Mouse (Mus musculus): ENCODE data around the gene Car5a. TPM values are rescaled to one million over a fixed set of nuclear protein-coding genes. Genes with fewer than 3 reads are reported as not detected.
A peak's percentile ranks its signal among the peaks of the same experiment; 100 is the strongest.

Gene Car5a
- not detected for total RNA-seq (2021)

DNA sequence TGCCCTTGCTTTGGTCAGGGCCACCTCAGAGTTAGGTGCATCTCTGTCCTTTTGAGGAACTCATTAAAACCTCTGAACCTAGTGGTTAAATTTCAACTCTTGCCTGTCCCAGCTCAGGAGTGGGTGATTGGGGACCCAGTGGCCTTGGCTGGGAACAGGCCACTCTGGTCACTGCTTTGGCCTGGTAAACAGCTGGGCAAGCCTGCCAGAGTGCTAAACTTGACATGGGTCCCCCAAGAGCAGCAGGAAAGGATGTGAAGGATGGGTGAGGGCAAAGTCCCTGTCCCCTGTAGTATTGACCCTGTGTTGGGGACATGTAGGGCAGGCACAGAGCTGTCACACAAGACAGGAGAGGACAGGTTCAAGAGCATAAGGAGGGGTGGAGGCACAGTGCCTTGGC, at the start of gene Car5a:
Car5a (minus strand) TSS at position 74 of the 400 bp plus-strand sequence.
- intact Hi-C loops (cut with DNase I), result no loop called here

DNA sequence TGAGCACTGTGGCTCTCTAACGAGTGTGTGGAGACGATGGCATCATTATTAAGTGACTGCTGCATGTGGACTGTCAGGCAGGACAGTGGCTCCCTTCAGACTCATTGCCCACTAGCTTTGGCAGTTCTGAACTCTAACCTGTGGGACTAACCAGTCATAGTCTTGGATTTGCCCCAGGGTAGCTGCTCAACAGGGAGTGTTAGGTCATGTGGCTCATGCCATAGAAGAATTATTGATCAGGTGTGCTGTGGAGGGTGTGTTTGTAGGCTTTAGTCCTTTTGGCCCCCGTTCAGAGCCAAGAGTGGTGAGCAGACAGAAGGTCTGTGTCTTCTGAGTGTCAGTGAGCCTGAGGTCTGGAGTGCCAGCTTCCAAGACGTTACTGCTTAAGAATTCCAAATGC, 48.2 kb upstream of the Car5a start:
- intact Hi-C loops (cut with DNase I), result no loop called here
- DNase-seq (ENCODE audit: low spot score in 2 of 2), result no peak

More for the DNA sequence above, at the start of gene Car5a:
- DNase-seq (ENCODE audit: low spot score in 2 of 2), result no peak

DNA sequence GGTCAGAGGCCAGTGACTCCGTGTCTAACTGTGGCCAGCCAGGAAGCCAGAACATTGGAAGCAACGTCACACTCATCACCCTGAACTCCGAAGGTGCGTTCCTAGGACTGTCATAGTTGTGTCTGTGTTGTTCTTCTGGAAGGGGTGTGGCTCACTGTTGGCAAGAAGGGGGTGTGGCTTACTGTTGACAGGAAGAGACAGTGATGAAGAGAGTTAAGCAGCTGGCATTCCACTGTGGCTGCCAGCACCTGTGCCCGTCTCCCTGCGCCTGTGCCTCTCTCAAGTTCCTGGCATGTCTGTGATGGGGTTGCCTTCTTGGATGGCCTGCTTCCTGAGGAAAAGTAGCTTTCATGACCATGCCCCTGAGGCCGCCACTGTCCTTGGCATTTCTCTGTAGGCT, 46.9 kb upstream of the Car5a start:
- intact Hi-C loops (cut with DNase I), result no loop called here
- no peak for DNase-seq (ENCODE audit: low spot score in 2 of 2)

DNA sequence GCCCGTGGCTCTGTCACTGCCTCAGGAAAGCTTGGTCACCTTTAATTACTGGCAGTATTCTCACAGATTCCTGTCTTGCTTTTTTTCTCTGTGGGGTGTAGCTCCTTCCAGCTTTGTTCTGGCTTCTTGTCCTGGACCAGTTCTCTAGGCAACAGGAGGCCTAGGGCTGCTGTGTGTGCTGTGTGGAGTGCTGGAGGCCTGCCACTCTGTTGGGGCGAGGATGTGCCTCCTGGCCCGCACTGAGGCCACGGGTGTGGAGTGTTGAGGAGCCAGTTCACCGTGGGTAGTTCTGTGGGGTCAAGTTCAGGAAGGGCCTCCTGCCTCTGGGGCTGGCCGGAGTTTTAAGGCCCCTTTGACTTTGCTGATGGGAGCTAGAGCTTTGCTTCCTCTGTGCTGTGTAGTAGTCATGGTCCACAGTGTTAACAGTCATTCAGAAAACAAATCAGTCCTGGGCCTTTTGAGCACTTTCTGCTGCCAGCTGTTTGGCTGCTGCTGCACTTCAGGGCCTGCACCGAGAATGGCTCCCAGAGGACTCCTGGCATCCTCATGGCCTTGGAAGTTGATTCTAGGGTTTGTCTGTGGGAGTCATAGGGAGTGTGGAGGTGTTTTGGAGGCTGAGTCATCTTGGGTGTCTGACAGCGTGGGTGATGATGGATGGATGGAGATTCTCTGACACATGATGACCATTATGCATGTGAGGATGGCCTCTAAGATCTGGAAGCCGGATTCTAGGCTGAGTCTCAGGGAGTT, 46.0 kb upstream of the Car5a start:
- intact Hi-C loops (cut with DNase I), result no loop called here

DNA sequence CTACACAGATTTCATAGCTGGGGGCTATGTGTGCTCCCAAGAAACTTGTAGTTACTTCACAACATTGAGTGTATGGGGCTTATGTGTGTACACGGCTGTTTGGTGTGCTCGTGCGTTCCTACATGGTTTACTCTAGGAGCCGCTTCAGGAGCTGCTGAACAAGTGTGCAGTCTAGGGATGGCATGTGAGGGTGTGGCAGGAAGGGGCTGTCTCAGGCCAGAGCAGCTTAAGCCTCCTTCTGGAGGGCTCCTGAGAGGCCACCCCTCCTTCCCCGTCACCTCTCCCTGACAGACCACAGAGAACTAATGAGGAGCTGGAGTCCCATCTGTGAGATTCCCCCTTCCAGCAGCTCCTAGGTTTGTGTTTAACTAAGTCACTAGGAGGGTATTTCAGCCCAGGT, 43.2 kb upstream of the Car5a start:
- intact Hi-C loops (cut with DNase I), result no loop called here
- no peak for DNase-seq (ENCODE audit: low spot score in 2 of 2)

More for the DNA sequence above, 46.0 kb upstream of the Car5a start:
- DNase-seq (ENCODE audit: low spot score in 2 of 2), result no peak

DNA sequence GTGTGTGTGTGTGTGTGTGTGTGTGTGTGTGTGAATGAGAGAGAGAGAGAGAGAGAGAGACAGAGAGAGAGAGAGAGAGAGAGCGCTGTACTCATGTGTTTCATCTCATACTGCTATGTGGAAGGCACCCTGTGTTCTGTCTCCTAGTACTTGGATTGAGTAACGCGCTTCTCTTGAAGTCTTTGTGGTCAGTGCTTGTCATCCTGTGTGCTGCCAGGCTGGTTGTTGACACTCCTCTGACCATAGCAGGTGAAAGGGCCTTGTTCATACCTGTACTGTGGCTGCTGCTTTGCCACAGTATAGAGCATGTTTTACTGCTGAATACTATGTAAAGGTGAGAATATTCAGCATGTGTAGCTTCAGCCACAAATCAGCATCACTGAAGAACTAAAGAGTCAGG, 41.0 kb upstream of the Car5a start:
- no peak for DNase-seq (ENCODE audit: low spot score in 2 of 2)

DNA sequence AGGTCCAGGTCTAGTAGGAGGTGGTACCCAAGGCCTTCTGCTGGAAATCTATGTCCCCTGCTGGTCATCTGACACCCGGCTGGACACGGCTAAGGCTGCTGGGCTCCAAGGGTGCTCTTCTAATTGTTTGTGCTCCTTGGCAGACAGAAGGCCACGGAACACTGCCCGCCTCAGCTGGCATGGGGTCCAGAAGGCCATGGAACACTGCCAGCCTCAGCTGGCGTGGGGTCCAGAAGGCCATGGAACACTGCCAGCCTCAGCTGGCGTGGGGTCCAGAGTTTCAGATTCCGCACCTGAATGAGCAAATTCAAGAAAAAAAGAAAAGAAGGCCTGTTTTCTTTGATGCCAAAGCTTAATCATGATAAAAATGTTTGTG, 36.8 kb upstream of the Car5a start:
- DNase-seq (ENCODE audit: low spot score in 2 of 2), result no peak
- intact Hi-C loops (cut with DNase I), result no loop called here

More for the DNA sequence above, 41.0 kb upstream of the Car5a start:
- intact Hi-C loops (cut with DNase I), result no loop called here

DNA sequence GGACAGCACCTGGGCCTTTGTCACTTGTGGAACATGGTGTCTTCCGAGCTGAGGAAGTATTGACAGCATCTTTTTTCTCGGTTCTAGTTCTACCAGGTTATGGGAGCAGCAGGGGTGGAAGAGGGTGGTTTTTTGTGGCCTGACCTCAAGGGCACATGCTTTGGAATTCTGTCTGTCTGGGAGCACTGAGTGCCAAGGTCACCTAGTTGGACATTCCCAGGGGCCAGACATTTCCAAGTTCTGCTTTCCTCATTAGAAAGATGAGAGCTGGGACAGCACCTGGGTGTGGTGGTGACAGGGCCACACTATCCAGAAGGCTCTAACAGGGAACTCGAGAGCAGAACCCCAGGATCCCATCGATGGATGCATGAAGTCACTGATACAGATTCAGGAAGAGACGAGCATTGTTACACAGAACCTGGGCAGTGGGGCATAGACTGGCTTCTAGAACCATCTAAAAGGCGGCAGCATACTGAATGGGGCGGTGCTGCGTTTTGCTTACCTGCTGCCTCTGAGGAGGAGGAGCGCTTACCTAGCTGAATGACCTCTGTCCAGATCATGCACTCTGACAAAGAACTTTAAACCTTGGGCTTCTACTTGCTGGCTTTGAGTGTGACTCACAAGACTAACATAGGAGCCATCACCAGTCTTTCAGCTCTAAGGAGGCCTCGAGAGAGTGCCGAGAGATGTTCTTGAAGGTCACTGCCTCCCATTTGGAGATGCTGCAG, 36.3 kb upstream of the Car5a start:
- intact Hi-C loops (cut with DNase I), result no loop called here
- DNase-seq (ENCODE audit: low spot score in 2 of 2), result no peak

DNA sequence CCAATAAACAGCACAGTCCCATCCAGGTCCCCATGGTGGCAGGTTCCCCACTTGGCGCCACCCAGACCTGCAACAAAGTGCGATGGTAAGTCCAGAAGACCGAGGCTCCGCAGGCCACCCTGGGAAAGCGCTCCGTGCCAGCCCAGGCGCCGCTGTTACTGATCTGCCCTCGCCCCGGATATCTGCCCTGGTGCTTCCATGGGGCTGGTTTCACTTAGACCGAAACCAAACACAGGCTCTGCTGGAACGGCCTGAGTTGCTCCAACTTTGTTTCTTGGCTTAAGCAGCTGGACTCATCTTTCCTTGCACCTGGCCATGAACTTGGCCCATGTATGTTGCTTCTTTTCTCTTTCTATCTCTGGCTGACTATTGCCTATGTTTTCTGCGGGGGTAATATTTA, 34.0 kb upstream of the Car5a start:
- DNase-seq (ENCODE audit: low spot score in 2 of 2), result no peak
- intact Hi-C loops (cut with DNase I), result loop anchor here (2.0 to 5.0 kb wide), 3 partner anchors 254 to 359 kb away; no protein-coding TSS in a partner anchor

DNA sequence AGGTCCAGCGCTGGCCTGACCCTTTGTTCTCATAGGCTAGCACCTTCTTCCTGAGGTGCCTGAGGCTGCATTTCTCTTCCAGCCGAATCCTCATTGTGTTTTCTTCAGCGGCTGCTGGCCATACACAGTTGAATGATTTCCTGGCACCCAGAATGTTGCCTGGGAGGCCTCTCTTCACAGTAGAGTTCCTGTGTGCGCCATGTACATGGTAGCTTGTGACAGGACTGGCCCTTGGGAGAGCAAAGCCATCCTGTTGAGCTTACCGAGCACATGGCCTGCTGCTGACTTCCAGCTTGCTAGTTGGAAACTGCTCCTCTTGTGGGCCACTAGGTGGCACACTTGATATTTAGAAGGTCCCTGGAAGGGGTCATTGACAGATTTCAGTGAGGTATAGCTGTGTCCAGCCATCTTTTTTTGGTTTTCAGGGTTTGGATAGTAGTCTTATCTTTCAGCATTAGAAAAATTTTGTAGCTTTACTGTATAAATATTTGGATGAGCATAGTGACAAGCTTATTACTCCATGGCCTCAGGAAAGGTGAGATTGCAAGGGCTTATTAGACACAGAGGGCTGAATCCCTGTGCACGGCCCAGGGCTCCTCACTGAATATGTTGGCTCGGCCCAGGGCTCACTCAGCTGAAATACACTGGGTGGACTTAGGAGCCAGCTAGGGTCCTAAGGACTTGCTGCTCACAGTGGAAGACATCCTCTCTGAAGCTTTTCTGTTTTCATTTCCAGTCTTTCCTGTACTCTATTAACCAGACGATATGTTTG, 33.3 kb upstream of the Car5a start:
- DNase-seq (ENCODE audit: low spot score in 2 of 2), result peak; percentile 59 to 67
- intact Hi-C loops (cut with DNase I), result loop anchor here (2.0 to 5.0 kb wide), 3 partner anchors 254 to 359 kb away; no protein-coding TSS in a partner anchor

DNA sequence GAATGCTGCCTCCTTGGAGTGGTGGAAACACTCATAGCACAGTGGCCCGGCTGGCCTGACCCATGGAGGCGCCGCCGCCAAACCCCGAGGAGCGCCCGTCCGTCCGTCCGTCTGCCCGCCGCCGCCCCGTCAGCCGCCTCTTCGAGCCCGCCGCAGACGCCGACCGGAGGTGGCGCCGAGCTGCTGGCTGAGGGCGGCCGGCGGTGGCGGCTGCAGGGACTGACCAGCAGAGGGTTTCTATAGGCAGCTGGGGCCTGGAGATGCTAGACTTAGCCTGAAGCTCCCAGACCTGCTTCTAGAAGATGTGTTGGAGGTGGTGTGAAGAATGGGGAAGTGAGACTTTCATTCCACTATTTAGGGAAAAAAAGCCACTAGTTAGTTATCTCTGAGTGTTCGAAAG, 29.2 kb upstream of the Car5a start:
- DNase-seq (ENCODE audit: low spot score in 2 of 2), result no peak
- intact Hi-C loops (cut with DNase I), result no loop called here

DNA sequence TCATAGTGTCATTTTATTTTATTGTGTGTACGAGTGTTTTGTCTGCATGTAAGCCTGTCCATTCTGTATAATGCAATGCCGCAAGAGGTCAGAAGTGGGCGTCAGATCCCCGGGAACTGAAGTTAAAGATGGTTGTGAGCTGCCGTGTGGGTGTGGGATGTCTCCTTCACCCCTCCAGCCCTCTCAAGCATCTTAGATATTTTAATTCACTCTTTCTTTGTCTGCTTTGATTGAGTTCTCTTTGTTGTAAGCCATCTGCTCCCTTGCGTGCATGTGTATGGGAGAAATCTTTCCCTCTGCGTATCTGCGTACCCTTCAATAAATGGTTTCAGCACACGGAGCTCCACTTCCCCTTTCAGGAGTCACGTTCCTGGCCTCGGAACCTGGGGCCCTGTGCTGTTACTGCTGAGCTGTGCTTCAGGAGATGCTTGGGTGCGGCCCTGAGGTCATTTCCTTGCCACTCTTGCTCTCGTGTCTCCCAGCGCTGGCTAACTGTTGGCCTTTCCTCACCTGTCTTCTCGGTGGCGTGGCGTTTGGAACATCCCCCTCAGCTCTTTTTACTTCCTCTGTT, 26.9 kb upstream of the Car5a start:
- intact Hi-C loops (cut with DNase I), result no loop called here

DNA sequence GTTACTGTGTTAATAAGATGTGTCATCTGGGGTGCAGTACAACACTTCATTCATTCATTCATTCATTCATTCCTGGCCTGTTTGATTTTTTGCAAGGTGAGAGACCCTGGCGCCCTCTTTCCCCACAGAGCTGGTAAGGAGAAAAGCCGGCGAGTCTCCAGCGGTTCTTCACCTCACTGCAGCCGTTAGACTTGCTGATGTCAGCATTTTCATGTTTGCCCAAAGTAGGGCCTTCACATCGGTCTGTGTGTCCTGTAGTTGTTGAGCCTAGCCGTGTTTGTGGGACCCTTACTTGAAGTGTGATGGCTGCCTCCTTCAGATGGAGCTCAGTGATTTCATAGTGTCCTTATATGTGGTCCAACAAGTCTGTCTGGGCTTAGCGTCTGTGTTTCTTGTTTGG, 25.5 kb upstream of the Car5a start:
- intact Hi-C loops (cut with DNase I), result no loop called here

More for the DNA sequence above, 26.9 kb upstream of the Car5a start:
- no peak for DNase-seq (ENCODE audit: low spot score in 2 of 2)

DNA sequence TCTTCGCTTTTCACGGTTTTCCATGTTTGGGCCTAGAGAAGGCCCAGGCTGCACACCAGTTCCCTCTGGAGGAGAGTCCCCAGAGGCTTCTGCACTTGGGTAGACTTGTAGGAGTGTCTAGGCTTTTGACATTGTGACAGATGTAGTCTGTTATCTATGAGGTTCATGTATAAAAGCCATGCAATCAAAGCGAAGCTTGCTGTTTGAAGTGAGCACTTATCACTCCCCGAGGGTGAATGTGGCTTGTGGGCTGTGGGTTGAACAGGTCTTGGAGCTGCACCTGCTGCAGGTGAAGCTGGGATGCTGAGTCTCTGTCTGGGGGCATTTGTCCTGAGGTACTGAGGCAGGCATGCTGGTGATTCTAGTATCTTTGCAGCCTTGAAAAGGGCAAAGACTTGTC, 23.8 kb upstream of the Car5a start:
- intact Hi-C loops (cut with DNase I), result no loop called here

More for the DNA sequence above, 25.5 kb upstream of the Car5a start:
- no peak for DNase-seq (ENCODE audit: low spot score in 2 of 2)

DNA sequence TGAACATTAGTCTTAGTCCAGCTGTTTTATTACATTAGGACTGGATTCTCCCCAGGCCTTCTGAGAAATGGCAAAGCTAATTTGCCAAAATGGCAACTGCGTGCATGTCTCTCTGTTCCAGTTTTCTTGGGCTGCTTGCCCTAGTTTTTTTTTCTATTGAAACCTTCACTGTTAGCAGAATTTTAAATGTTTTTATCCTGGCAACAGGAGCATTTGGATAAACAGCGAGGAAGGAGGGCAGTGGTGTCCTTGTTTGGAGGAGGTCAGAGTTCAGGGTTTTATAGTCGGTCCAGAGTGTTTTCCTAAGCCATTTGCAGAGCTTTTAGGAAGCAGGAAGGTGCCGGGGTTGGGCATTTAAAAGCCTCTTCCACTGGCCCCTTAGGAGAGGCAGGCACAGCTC, 23.3 kb upstream of the Car5a start:
- intact Hi-C loops (cut with DNase I), result no loop called here
- no peak for DNase-seq (ENCODE audit: low spot score in 2 of 2)

More for the DNA sequence above, 23.8 kb upstream of the Car5a start:
- no peak for DNase-seq (ENCODE audit: low spot score in 2 of 2)

DNA sequence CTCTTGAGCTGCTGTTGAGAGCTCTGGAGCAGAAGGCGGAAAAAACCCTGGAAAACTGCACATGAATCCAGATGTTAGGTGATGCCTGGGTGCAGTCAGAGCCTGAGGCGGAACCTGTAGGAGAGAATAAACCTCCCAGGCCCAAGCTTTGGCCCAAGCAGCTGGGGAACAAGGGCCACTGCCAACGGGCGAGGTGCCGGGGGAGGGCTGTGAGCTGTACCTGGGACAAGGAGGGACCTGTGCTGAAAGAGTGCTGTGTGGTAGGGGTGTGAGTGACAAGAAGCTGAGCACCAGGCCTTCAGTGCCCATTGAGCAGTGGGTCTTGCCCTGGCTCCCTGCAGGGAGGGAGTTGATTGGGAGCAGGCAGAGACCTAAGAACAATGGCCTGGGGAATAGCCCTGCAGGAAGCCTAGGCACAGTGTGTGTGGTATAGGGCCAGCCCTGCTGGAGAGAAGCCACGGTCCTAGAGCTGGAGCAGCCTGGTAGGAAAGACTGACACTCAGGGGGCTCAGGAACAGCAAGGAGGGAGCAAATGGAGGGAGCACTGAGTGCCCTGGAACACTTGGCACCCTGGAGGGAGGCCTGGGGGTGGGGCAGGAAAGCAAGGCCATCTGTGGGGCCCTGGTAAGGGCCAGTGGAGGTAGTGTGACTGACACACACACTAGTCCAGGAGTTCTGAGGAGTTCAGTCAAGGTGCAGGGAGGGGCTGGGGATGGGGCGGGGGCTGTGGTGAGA, 22.2 kb upstream of the Car5a start:
- intact Hi-C loops (cut with DNase I), result no loop called here
- DNase-seq (ENCODE audit: low spot score in 2 of 2), result no peak

DNA sequence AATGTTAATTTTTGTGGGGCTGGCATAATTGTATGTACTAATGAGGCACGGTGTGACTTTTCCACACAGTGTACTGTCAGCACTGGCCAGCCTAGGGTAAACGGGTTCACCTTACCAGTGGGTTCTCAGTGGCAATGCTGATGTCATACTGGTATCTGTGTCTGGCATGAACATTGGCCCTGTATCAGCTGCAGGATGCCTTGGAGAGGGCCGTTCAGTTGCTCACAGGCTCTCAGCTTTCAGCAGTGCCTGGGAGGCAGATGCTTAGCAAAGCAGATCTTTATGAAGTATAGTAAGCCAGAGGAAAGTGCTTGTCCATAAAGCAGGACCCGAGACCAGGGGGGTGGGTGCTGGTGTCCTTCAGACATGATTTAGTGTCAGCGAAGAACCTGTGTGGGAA, 21.4 kb upstream of the Car5a start:
- intact Hi-C loops (cut with DNase I), result no loop called here
- DNase-seq (ENCODE audit: low spot score in 2 of 2), result no peak

DNA sequence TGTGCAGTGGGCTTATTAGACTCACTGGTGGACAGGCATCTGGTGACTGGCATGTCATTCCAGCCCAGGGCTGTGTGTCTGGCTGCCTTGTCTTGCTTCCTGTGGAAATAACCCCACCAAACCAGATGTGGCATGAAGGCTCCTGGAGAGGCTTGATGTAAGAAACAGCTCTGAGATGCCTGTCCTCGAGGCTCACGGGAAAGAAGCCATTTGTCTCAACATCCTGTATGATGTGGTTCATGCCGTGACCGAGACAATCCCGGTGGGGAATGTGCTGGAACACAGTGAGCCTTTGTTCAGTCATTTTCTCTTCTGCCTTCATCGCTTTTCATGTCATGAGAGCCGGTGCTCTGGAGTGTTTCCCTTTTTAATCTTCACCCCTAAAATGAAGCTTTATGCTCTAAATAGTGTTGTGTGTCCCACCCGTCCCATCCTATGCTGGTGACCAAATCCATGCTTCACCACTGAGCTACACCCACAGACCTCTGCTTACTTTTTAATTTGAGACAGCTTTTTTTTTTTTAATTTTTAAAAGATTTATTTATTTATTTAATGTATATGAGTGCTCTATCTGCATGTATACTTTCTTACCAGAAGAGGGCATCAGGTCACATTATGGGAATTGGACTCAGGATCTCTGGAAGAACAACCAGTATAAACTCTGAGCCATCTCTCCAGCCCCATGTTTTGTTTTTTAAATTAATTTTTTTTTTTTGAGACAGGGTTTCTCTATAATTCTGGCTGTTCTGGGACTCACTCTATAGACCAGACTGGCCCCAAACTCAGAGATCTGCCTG, 20.2 kb upstream of the Car5a start:
- DNase-seq (ENCODE audit: low spot score in 2 of 2), result no peak
- intact Hi-C loops (cut with DNase I), result no loop called here

DNA sequence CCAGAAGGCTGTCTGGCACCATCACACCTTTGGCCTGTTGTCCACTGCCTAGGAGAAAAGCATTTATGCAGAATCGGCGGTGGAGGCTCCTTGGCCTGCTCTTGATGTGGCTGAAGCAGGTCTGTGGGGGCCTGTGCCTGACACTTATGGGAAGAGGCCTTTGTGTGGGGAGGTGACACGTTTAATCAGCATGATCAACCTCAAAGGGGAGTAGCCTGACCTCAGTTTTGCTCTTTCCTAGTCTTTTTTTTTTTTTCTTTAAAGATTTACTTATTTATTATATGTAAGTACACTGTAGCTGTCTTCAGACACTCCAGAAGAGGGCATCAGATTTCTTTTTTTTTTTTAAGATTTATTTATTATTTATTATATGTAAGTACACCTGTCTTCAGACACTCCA, 18.2 kb upstream of the Car5a start:
- intact Hi-C loops (cut with DNase I), result no loop called here
- no peak for DNase-seq (ENCODE audit: low spot score in 2 of 2)

Measured in left cerebral cortex, postnatal 25 days (tissue).